Mouse (Mus musculus): ENCODE results near the gene Lce1f. TPM values are rescaled to one million over a fixed set of nuclear protein-coding genes. Genes with fewer than 3 reads are reported as not detected.
"Not testable (repeated sequence)": the region's sequence is repeated elsewhere in the genome, so short reads cannot be mapped to it uniquely, and the experiment has no call there.

Lce1f gene
- polyA plus RNA-seq, 1 experiment from 2014 or later = not detected

GRCm38 (mm10) chr3:92691688-92692087 is 28.5 kb downstream of the Lce1f start:
- DNase-seq (no peak), ATAC-seq (ENCODE audit: low FRiP score, low TSS enrichment) (no peak)
- H3K4me2 ChIP-seq (ENCODE audit: low read length) = no peak overlapping the region
- no peak overlapping the region for H3K9ac ChIP-seq (replicated peaks; ENCODE audit: low read length)
- H3K9me3 ChIP-seq (ENCODE audit: control insufficient read depth, low read length) = no peaks in the 10 kb centered on the region
- no peaks in the 10 kb centered on the region for H3K4me1 ChIP-seq (ENCODE audit: control insufficient read depth, insufficient read depth, low read length)
- H3K4me3 ChIP-seq (replicated peaks; ENCODE audit: low read depth, low read length) = no peak overlapping the region
- no peak overlapping the region for H3K27ac ChIP-seq (replicated peaks; ENCODE audit: low read depth, low read length)
- no peaks in the 10 kb centered on the region for H3K27me3 ChIP-seq (ENCODE audit: control insufficient read depth, insufficient read depth, low read length)
- H3K36me3 ChIP-seq (ENCODE audit: control insufficient read depth, insufficient read depth, low read length) = no peaks in the 10 kb centered on the region

- WGBS = 80% methylated on average over 16 of the region's 16 CpGs
- DNase-seq; ATAC-seq (ENCODE audit: low FRiP score, low TSS enrichment): not testable (repeated sequence)
These were observed 31.0 kb downstream of the Lce1f start for GRCm38 (mm10) chr3:92689154-92689553.

GRCm38 (mm10) chr3:92687110-92687509 is 33.0 kb downstream of the Lce1f start, which contains the start of gene Lce1d:
Gene Lce1d, minus strand, starts transcription at chr3:92687210.
- DNase-seq (no peak), ATAC-seq (ENCODE audit: low FRiP score, low TSS enrichment) (no peak)
- no peaks in the 10 kb centered on the region for H3K27me3 ChIP-seq (ENCODE audit: control insufficient read depth, insufficient read depth, low read length)
- WGBS = 66% methylated on average over 2 of the region's 2 CpGs
- H3K4me2 ChIP-seq (ENCODE audit: low read length) = no peak within 1 kb of the TSS
- H3K36me3 ChIP-seq (ENCODE audit: control insufficient read depth, insufficient read depth, low read length) = no peaks in the 10 kb centered on the region
- no peak within 1 kb of the TSS for H3K4me3 ChIP-seq (replicated peaks; ENCODE audit: low read depth, low read length)
- no peaks in the 10 kb centered on the region for H3K9me3 ChIP-seq (ENCODE audit: control insufficient read depth, low read length)
- no peaks in the 10 kb centered on the region for H3K4me1 ChIP-seq (ENCODE audit: control insufficient read depth, insufficient read depth, low read length)
- H3K27ac ChIP-seq (replicated peaks; ENCODE audit: low read depth, low read length) = no peak within 1 kb of the TSS
- H3K9ac ChIP-seq (replicated peaks; ENCODE audit: low read length) = no peak within 1 kb of the TSS

More at GRCm38 (mm10) chr3:92689154-92689553, 31.0 kb downstream of the Lce1f start:
- not testable (repeated sequence) for H3K9me3 ChIP-seq (ENCODE audit: control insufficient read depth, low read length); H3K4me3 ChIP-seq (replicated peaks; ENCODE audit: low read depth, low read length); H3K27ac ChIP-seq (replicated peaks; ENCODE audit: low read depth, low read length); H3K36me3 ChIP-seq (ENCODE audit: control insufficient read depth, insufficient read depth, low read length); H3K4me1 ChIP-seq (ENCODE audit: control insufficient read depth, insufficient read depth, low read length); H3K27me3 ChIP-seq (ENCODE audit: control insufficient read depth, insufficient read depth, low read length); H3K4me2 ChIP-seq (ENCODE audit: low read length); H3K9ac ChIP-seq (replicated peaks; ENCODE audit: low read length)

- Histone ChIP-seq H3K36me3 (ENCODE audit: control insufficient read depth, insufficient read depth, low read length) (no peaks in the 10 kb centered on the region), H3K4me2 (ENCODE audit: low read length) (no peak within 1 kb of the TSS), H3K9ac (replicated peaks; ENCODE audit: low read length) (no peak within 1 kb of the TSS), H3K27ac (replicated peaks; ENCODE audit: low read depth, low read length) (no peak within 1 kb of the TSS), H3K27me3 (ENCODE audit: control insufficient read depth, insufficient read depth, low read length) (no peaks in the 10 kb centered on the region), H3K9me3 (ENCODE audit: control insufficient read depth, low read length) (no peaks in the 10 kb centered on the region), H3K4me3 (replicated peaks; ENCODE audit: low read depth, low read length) (no peak within 1 kb of the TSS), H3K4me1 (ENCODE audit: control insufficient read depth, insufficient read depth, low read length) (no peaks in the 10 kb centered on the region)
- no peak for ATAC-seq (ENCODE audit: low FRiP score, low TSS enrichment)
- 89% methylated on average over 4 of the region's 4 CpGs for WGBS
- DNase-seq = no peak
These were observed 41.2 kb downstream of the Lce1f start, which contains the start of gene Lce1c for GRCm38 (mm10) chr3:92678947-92679346. Gene Lce1c, plus strand, starts transcription at chr3:92679247.

- H3K4me3 ChIP-seq (replicated peaks; ENCODE audit: low read depth, low read length) = no peak within 1 kb of the TSS
- no peak within 1 kb of the TSS for H3K27ac ChIP-seq (replicated peaks; ENCODE audit: low read depth, low read length)
- no peaks in the 10 kb centered on the region for H3K27me3 ChIP-seq (ENCODE audit: control insufficient read depth, insufficient read depth, low read length)
- H3K4me1 ChIP-seq (ENCODE audit: control insufficient read depth, insufficient read depth, low read length) = no peaks in the 10 kb centered on the region
- H3K9me3 ChIP-seq (ENCODE audit: control insufficient read depth, low read length) = no peaks in the 10 kb centered on the region
- H3K36me3 ChIP-seq (ENCODE audit: control insufficient read depth, insufficient read depth, low read length) = no peaks in the 10 kb centered on the region
- H3K9ac ChIP-seq (replicated peaks; ENCODE audit: low read length) = no peak within 1 kb of the TSS
- no peak within 1 kb of the TSS for H3K4me2 ChIP-seq (ENCODE audit: low read length)
- ATAC-seq (ENCODE audit: low FRiP score, low TSS enrichment) (no peak), DNase-seq (no peak)
These were observed 49.9 kb downstream of the Lce1f start, which contains the start of gene Lce1a2 for GRCm38 (mm10) chr3:92670215-92670614. Gene Lce1a2, minus strand, starts transcription at chr3:92670315.

Other genes with a start within 250 kb of the Lce1f start
- not detected in 2 replicates for gene Sprr1a, start 234.5 kb downstream of the Lce1f start, polyA plus RNA-seq (2014; fragmentation: Nextera tagmentation; extraction: Ambion mirVana)
- not detected in 2 replicates for gene Sprr4, start 219.9 kb downstream of the Lce1f start, polyA plus RNA-seq (2014; fragmentation: Nextera tagmentation; extraction: Ambion mirVana)
- gene 2310046K23Rik, start 185.8 kb downstream of the Lce1f start, polyA plus RNA-seq (2014; fragmentation: Nextera tagmentation; extraction: Ambion mirVana) = not detected in 2 replicates
- not detected in 2 replicates for gene Ivl, start 146.6 kb downstream of the Lce1f start, polyA plus RNA-seq (2014; fragmentation: Nextera tagmentation; extraction: Ambion mirVana)
- gene Smcp, start 131.4 kb downstream of the Lce1f start, polyA plus RNA-seq (2014; fragmentation: Nextera tagmentation; extraction: Ambion mirVana) = not detected in 2 replicates
- not detected in 2 replicates for gene 2210017I01Rik, start 112.9 kb downstream of the Lce1f start, polyA plus RNA-seq (2014; fragmentation: Nextera tagmentation; extraction: Ambion mirVana)
- gene Lce6a, start 98.7 kb downstream of the Lce1f start, polyA plus RNA-seq (2014; fragmentation: Nextera tagmentation; extraction: Ambion mirVana) = not detected in 2 replicates
- not detected in 2 replicates for gene Lce1a1, start 72.0 kb downstream of the Lce1f start, polyA plus RNA-seq (2014; fragmentation: Nextera tagmentation; extraction: Ambion mirVana)
- gene Lce1b, start 63.4 kb downstream of the Lce1f start, polyA plus RNA-seq (2014; fragmentation: Nextera tagmentation; extraction: Ambion mirVana) = not detected in 2 replicates
- not detected in 2 replicates for gene Lce1a2, start 50.0 kb downstream of the Lce1f start, polyA plus RNA-seq (2014; fragmentation: Nextera tagmentation; extraction: Ambion mirVana)
- gene Lce1c, start 41.1 kb downstream of the Lce1f start, polyA plus RNA-seq (2014; fragmentation: Nextera tagmentation; extraction: Ambion mirVana) = not detected in 2 replicates
- gene Lce1d, start 33.1 kb downstream of the Lce1f start, polyA plus RNA-seq (2014; fragmentation: Nextera tagmentation; extraction: Ambion mirVana) = not detected in 2 replicates
- not detected in 2 replicates for gene Lce1e, start 11.3 kb downstream of the Lce1f start, polyA plus RNA-seq (2014; fragmentation: Nextera tagmentation; extraction: Ambion mirVana)
- not detected in 2 replicates for gene Gm38119, start 18.7 kb upstream of the Lce1f start, polyA plus RNA-seq (2014; fragmentation: Nextera tagmentation; extraction: Ambion mirVana)
- not detected in 2 replicates for gene Lce1g, start 32.0 kb upstream of the Lce1f start, polyA plus RNA-seq (2014; fragmentation: Nextera tagmentation; extraction: Ambion mirVana)
- not detected in 2 replicates for gene Lce1h, start 44.7 kb upstream of the Lce1f start, polyA plus RNA-seq (2014; fragmentation: Nextera tagmentation; extraction: Ambion mirVana)
- not detected in 2 replicates for gene Lce1i, start 58.5 kb upstream of the Lce1f start, polyA plus RNA-seq (2014; fragmentation: Nextera tagmentation; extraction: Ambion mirVana)
- not detected in 2 replicates for gene Lce1j, start 70.2 kb upstream of the Lce1f start, polyA plus RNA-seq (2014; fragmentation: Nextera tagmentation; extraction: Ambion mirVana)
- gene Lce1k, start 87.5 kb upstream of the Lce1f start, polyA plus RNA-seq (2014; fragmentation: Nextera tagmentation; extraction: Ambion mirVana) = not detected in 2 replicates
- gene Kprp, start 106.9 kb upstream of the Lce1f start, polyA plus RNA-seq (2014; fragmentation: Nextera tagmentation; extraction: Ambion mirVana) = not detected in 2 replicates
- gene Lce1l, start 130.9 kb upstream of the Lce1f start, polyA plus RNA-seq (2014; fragmentation: Nextera tagmentation; extraction: Ambion mirVana) = not detected in 2 replicates
- gene 2310050C09Rik, start 149.9 kb upstream of the Lce1f start, polyA plus RNA-seq (2014; fragmentation: Nextera tagmentation; extraction: Ambion mirVana) = not detected in 2 replicates
- not detected in 2 replicates for gene Lce3a, start 205.9 kb upstream of the Lce1f start, polyA plus RNA-seq (2014; fragmentation: Nextera tagmentation; extraction: Ambion mirVana)
- not detected in 2 replicates for gene Lce3b, start 212.6 kb upstream of the Lce1f start, polyA plus RNA-seq (2014; fragmentation: Nextera tagmentation; extraction: Ambion mirVana)
- gene Lce3c, start 224.1 kb upstream of the Lce1f start, polyA plus RNA-seq (2014; fragmentation: Nextera tagmentation; extraction: Ambion mirVana) = not detected in 2 replicates
- not detected in 2 replicates for gene Lce3d, start 237.0 kb upstream of the Lce1f start, polyA plus RNA-seq (2014; fragmentation: Nextera tagmentation; extraction: Ambion mirVana)
- gene Lce3e, start 246.7 kb upstream of the Lce1f start, polyA plus RNA-seq (2014; fragmentation: Nextera tagmentation; extraction: Ambion mirVana) = not detected in 2 replicates

All from midbrain, embryonic 14.5 days (tissue).